Mouse (Mus musculus): ENCODE data around the gene Nudt15.

- TF ChIP-seq CTCF (IDR thresholded peaks at IDR 0.05; ENCODE audit: control insufficient read depth, insufficient read depth, insufficient replicate concordance, low read depth, low read length), result no peak
- no peak for TF ChIP-seq POLR2A (IDR thresholded peaks at IDR 0.05; ENCODE audit: control insufficient read depth, low read depth, low read length)
Measured at GRCm38 (mm10) chr14:73548051-73548450, at the start of gene Nudt15.

Measured in testis, adult 2 months (tissue).